ENCODE assay signal across 12 mouse cellular contexts in genomic region chr6:120199638-120200394, GRCm38 (mm10).
DNase-seq lines count a peak whose midpoint lies in the region; ATAC-seq lines count a peak whose summit lies in the region.
"Had no signal": no experiment of that assay in that cellular context is flagged by ENCODE, and none has a peak within 500 bp of the region (broad histone marks: within the 10 kb centered on the region; RNA-seq: fewer than 3 reads in every experiment).

No protein-coding gene starts in this region.

- peak overlapping the region; percentile 73 for H3K27ac ChIP-seq in midbrain, embryonic 10.5 days (replicated peaks)
- H3K27ac ChIP-seq in midbrain, embryonic 16.5 days (ENCODE audit: low read length): no peak overlapping the region
- no peak overlapping the region for H3K27ac ChIP-seq in forebrain, embryonic 14.5 days (ENCODE audit: low read depth, low read length)
- H3K27ac ChIP-seq in midbrain, embryonic 13.5 days: no peak overlapping the region

- WGBS in midbrain, embryonic 10.5 days: 23% methylated on average over 10 of the region's 10 CpGs
- 21% methylated on average over 10 of the region's 10 CpGs for WGBS in midbrain, embryonic 16.5 days
- WGBS in forebrain, embryonic 14.5 days: 19% methylated on average over 10 of the region's 10 CpGs
- WGBS in midbrain, embryonic 13.5 days: 18% methylated on average over 10 of the region's 10 CpGs

- no peaks in the 10 kb centered on the region for H3K9me3 ChIP-seq in midbrain, embryonic 10.5 days (replicated peaks)
- no peaks in the 10 kb centered on the region for H3K9me3 ChIP-seq in midbrain, embryonic 16.5 days (replicated peaks; ENCODE audit: control insufficient read depth, low read length, poor library complexity, severe bottlenecking)
- H3K9me3 ChIP-seq in forebrain, embryonic 14.5 days (replicated peaks; ENCODE audit: control insufficient read depth, low read length): no peaks in the 10 kb centered on the region
- no peaks in the 10 kb centered on the region for H3K9me3 ChIP-seq in midbrain, embryonic 13.5 days

- peaks cover 37% of the 10 kb centered on the region for H3K4me1 ChIP-seq in midbrain, embryonic 10.5 days
- H3K4me1 ChIP-seq in midbrain, embryonic 16.5 days (ENCODE audit: control insufficient read depth, insufficient read depth, low read length): no peaks in the 10 kb centered on the region
- H3K4me1 ChIP-seq in forebrain, embryonic 14.5 days (ENCODE audit: control insufficient read depth, insufficient read depth, low read length): peaks cover 8% of the 10 kb centered on the region
- peaks cover 23% of the 10 kb centered on the region for H3K4me1 ChIP-seq in midbrain, embryonic 13.5 days (replicated peaks)

- no peaks in the 10 kb centered on the region for H3K36me3 ChIP-seq in midbrain, embryonic 10.5 days
- no peaks in the 10 kb centered on the region for H3K36me3 ChIP-seq in midbrain, embryonic 16.5 days (ENCODE audit: control insufficient read depth, insufficient read depth, low read length)
- H3K36me3 ChIP-seq in forebrain, embryonic 14.5 days (ENCODE audit: control insufficient read depth, insufficient read depth, low read length): no peaks in the 10 kb centered on the region
- no peaks in the 10 kb centered on the region for H3K36me3 ChIP-seq in midbrain, embryonic 13.5 days

- no peak for ATAC-seq in midbrain, embryonic 16.5 days
- ATAC-seq in forebrain, embryonic 14.5 days: peak; percentile 52
- peak; percentile 28; the same call in 1 of the 2 replicates for ATAC-seq in midbrain, embryonic 13.5 days
- ATAC-seq: Patski had no signal

- no peak overlapping the region for H3K4me2 ChIP-seq in midbrain, embryonic 16.5 days (ENCODE audit: low read length)
- H3K4me2 ChIP-seq in forebrain, embryonic 14.5 days (ENCODE audit: low read length): no peak overlapping the region
- no peak overlapping the region for H3K4me2 ChIP-seq in midbrain, embryonic 13.5 days (replicated peaks)

- no peak overlapping the region for H3K4me3 ChIP-seq in midbrain, embryonic 10.5 days
- no peak overlapping the region for H3K4me3 ChIP-seq in midbrain, embryonic 16.5 days (ENCODE audit: low read depth, low read length)
- no peak overlapping the region for H3K4me3 ChIP-seq in forebrain, embryonic 14.5 days (ENCODE audit: low read depth, low read length)
- H3K4me3 ChIP-seq in midbrain, embryonic 13.5 days (replicated peaks): no peak overlapping the region

- H3K9ac ChIP-seq in midbrain, embryonic 16.5 days (ENCODE audit: low read depth, low read length): no peak overlapping the region
- H3K9ac ChIP-seq in forebrain, embryonic 14.5 days (ENCODE audit: low read length): no peak overlapping the region
- H3K9ac ChIP-seq in midbrain, embryonic 13.5 days (replicated peaks): no peak overlapping the region

- peak; percentile 58 for DNase-seq in midbrain, embryonic 10.5 days (ENCODE audit: low spot score)
- peak; percentile 49 for DNase-seq in forebrain, embryonic 14.5 days (ENCODE audit: low spot score)
- peak; percentile 59 for DNase-seq in thymus, postnatal 4 days
- DNase-seq in cerebellum, adult 11-12 months: no peak
- no peak for DNase-seq in layer of hippocampus, postnatal 10 days (ENCODE audit: low spot score in 2 of 2)
- no peak for DNase-seq in lung, postnatal 25 days (ENCODE audit: low spot score)
- DNase-seq: cerebellum, postnatal 10 days; gastrocnemius, postnatal 10 days; right cerebral cortex, postnatal 25 days had no signal

- H3K27me3 ChIP-seq in midbrain, embryonic 10.5 days (ENCODE audit: low read depth, poor library complexity, severe bottlenecking): peaks cover 10% of the 10 kb centered on the region
- H3K27me3 ChIP-seq in midbrain, embryonic 16.5 days (ENCODE audit: control insufficient read depth, insufficient read depth, low read depth, low read length): peaks cover 4% of the 10 kb centered on the region; the same call in 1 of the 2 replicates
- H3K27me3 ChIP-seq in forebrain, embryonic 14.5 days (replicated peaks; ENCODE audit: control insufficient read depth, insufficient read depth, low read length): no peaks in the 10 kb centered on the region; the same call in 1 of the 2 replicates
- peaks cover 7% of the 10 kb centered on the region for H3K27me3 ChIP-seq in midbrain, embryonic 13.5 days
- H3K27me3 ChIP-seq: Patski had no signal

Comparison
In these comparisons a context has a peak if more than half of its experiments do, and no peak if none do; other contexts are left out.
1. DNase-seq: peak in midbrain, embryonic 10.5 days (single experiment), forebrain, embryonic 14.5 days (single experiment) and thymus, postnatal 4 days (single experiment); none in cerebellum, adult 11-12 months (single experiment), layer of hippocampus, postnatal 10 days (0 of 2) and lung, postnatal 25 days (single experiment).